Mouse (Mus musculus): Measurements from ENCODE around the gene Zfp37. TPM values are rescaled to one million over a fixed set of nuclear protein-coding genes. Genes with fewer than 3 reads are reported as not detected.

Gene Zfp37
- polyA plus RNA-seq, 1 experiment from 2014 or later = 0.43 TPM

Other genes with a start within 250 kb of the Zfp37 start
- gene Mup20, start 176.9 kb downstream of the Zfp37 start, polyA plus RNA-seq (2015; fragmentation: Nextera tagmentation; extraction: Ambion mirVana) = 0.09 TPM in 1 of 2 replicates, not detected in the other
- not detected in 2 replicates for gene Mup3, start 143.7 kb downstream of the Zfp37 start, polyA plus RNA-seq (2015; fragmentation: Nextera tagmentation; extraction: Ambion mirVana)
- 0.18 TPM in 1 of 2 replicates, not detected in the other for gene Mup21, start 80.2 kb downstream of the Zfp37 start, polyA plus RNA-seq (2015; fragmentation: Nextera tagmentation; extraction: Ambion mirVana)
- 9.1 and 9.8 TPM in 2 replicates for gene Slc31a2, start 31.5 kb upstream of the Zfp37 start, polyA plus RNA-seq (2015; fragmentation: Nextera tagmentation; extraction: Ambion mirVana)
- gene Fkbp15, start 129.5 kb upstream of the Zfp37 start, polyA plus RNA-seq (2015; fragmentation: Nextera tagmentation; extraction: Ambion mirVana) = 14.1 and 15.6 TPM in 2 replicates
- gene Slc31a1, start 129.7 kb upstream of the Zfp37 start, polyA plus RNA-seq (2015; fragmentation: Nextera tagmentation; extraction: Ambion mirVana) = 51.4 and 57.0 TPM in 2 replicates
- 53.5 and 57.4 TPM in 2 replicates for gene Cdc26, start 177.6 kb upstream of the Zfp37 start, polyA plus RNA-seq (2015; fragmentation: Nextera tagmentation; extraction: Ambion mirVana)
- gene Prpf4, start 177.8 kb upstream of the Zfp37 start, polyA plus RNA-seq (2015; fragmentation: Nextera tagmentation; extraction: Ambion mirVana) = 9.1 and 9.3 TPM in 2 replicates
- not detected in 2 replicates for gene Rnf183, start 204.2 kb upstream of the Zfp37 start, polyA plus RNA-seq (2015; fragmentation: Nextera tagmentation; extraction: Ambion mirVana)
- 0.86 and 0.88 TPM in 2 replicates for gene Wdr31, start 239.8 kb upstream of the Zfp37 start, polyA plus RNA-seq (2015; fragmentation: Nextera tagmentation; extraction: Ambion mirVana)
- gene Bspry, start 249.0 kb upstream of the Zfp37 start, polyA plus RNA-seq (2015; fragmentation: Nextera tagmentation; extraction: Ambion mirVana) = 0.22 and 0.32 TPM in 2 replicates

Data from liver, embryonic 15.5 days (tissue).